Mouse (Mus musculus): ENCODE measurements at regions not wholly inside any gene's neighbourhood (a gene's known extent, or its start where the extent isn't known, plus 50 kb on each side); places are given as distances from the start of the nearest gene placed in this dataset.

DNA sequence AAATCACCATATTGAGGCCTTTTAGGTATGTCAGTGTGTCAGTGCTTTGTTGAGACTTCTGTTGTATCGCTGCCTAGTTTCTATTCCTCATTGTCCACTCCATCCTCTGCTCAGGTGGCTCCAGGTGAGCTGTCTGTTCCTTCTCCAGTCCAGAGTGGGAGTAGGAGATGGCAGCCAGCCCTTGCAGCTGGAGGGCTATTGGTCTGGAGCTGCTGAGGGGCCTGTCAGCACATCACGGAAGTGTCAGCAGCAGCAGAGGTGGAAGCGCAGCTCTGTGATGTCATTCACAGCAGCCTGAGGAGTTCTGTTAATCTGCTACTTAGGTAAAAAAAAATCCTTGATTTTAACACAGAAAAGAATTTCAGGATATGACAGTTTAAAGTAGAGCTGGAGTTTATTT lies 126.0 kb upstream of the Adra1b start:
- DNase-seq (ENCODE audit: low spot score in 2 of 2), result no peak

DNA sequence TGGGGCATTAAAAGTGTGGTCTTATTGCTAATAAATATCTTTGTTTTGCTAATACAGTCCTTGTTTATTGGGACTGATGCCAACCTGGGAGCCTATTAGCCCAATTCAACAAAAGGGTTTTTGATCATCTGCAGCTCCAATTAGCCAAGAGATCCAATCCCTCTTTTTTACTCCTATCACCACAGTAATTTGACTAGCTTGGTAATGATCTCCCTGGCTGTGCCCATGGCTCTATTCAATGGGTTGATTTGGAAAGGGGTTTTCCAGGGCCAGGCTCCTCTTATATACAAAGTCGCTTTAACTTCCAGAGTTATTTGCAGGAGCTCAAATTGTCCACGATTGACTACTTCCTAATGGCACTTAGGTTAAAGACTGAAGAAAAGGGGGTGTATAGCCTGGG lies 145.1 kb upstream of the Adra1b start:
- DNase-seq (ENCODE audit: low spot score in 2 of 2), result no peak

DNA sequence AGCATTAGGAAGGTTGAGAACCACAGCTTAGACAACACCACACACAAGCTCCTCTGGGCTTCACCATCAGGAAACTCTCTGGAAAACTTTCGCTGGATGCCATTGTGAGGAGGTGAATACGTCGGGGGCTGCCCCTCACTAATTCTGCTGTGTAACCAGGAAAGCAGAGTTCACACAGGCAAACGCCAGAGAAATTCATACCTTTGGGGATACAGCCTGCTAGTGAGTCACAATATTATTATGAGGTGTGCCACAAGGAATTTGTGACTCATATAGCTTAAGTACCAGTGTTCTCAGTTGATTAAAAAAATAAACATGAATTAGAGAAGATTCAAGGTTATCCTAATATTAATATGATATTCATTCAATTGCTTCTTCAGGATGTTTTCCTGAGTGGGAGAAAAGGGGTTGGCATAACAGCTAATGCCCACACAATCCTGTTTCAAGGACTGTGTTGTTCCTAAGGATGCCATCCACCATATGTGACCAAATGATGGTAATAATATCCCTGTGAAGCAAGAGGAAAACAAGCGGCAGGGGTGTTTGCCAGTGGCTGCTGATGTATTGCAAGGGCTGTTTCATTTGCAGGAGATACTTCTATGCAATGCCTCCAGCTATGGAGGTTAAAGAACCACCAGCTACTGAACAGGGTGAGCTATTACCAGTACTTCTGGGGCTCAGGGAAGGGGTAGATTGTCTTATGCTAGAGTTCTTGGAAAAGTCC lies 148.4 kb upstream of the Adra1b start:
- DNase-seq (ENCODE audit: low spot score in 2 of 2), result no peak

DNA sequence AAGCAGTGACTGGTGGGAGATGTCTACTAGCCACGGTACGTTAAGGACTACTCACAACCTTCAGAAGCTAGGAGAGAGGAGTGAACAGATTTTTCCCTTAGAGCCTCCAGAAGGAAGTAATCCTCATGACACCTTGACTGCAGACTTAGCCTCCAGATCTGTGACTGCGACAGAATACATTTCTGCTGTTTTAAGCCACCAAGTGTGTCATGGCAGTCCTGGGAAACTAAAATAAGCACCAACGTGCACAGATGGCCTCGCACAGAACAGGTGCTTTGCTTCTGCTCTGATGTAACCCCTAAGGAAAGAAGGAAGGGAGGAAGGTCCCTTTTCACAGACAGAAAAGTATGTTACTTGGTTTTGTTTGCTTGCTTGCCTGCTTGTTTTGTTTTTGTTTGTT lies 151.5 kb upstream of the Adra1b start:
- DNase-seq (ENCODE audit: low spot score in 2 of 2), result no peak

DNA sequence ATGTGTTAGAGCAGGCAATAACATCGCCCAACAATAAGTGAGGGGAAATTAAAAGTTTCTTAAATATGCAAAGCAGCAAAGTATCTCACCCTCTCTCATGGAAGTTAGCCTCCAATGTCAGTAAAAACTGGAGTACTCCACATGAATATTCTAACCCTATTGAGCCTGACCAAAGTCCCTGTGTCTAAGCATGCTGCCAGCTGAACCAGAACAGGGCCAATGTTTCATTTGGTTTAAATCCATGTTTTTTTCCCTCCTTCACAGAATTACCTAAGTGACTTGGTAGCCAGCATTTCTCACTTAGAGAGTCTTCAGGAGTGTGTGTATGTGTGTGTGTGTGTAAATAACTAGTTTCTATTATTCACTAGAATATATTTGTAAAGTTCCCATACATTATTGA lies 161.4 kb upstream of the Adra1b start:
- no peak for DNase-seq (ENCODE audit: low spot score in 2 of 2)

DNA sequence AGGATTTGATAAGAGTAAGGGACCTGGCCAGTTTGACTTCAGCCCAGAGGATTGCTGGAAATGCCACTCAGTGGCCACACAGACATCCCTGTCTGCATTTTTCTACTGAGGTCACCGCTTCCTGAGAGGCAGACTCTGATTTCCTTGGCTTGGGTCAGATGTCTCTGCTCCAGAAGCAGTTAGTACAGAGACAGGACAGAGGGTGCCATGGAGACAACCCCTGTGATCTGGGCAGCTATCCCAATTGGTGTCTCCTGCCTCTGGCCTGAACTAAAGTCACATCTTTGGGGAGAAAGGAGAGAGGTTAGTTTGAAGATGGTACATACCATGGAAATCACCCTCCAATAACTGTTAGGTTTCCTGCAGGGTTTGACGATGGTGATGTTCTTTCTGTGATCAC lies 165.2 kb upstream of the Adra1b start:
- no peak for DNase-seq (ENCODE audit: low spot score in 2 of 2)

DNA sequence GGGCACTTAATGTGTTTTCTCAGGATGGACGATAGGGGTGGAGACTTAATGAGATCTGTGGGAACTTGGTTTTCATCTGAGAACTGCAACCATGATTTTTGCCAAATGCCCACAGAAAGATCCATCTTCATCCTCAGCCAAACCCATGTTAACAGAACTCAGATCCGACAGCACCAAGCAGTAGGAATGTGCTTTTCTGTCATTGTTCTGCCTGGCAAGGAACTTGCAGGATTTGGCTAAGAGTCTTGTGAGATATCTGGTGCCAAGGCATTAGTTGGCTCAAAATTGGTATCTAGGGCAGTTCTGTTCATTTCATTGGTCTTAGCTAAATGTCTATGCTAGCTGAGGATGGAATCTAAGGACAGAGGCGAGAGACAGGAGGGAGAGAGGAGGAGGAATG lies 182.7 kb upstream of the Adra1b start:
- DNase-seq (ENCODE audit: low spot score in 2 of 2), result no peak

DNA sequence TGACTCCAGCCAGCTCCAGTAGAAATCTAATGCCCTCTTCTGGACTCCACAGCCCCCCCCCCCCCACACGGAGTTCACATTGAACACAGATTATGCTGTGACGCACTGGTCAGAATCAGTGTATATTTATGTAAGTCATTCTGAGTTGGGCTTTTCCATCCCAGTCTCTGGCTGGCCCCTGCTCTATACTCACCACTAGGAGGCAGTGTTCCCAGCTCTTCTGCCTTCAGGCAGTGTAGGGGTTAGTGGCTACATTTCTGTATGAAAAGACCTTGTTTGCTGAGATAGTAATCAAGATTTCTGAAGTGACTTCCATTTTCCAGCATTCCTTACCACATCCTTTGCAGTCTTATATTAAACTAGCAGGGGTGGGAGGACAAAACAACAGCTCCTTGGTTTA lies 185.9 kb upstream of the Adra1b start:
- DNase-seq (ENCODE audit: low spot score in 2 of 2), result no peak

DNA sequence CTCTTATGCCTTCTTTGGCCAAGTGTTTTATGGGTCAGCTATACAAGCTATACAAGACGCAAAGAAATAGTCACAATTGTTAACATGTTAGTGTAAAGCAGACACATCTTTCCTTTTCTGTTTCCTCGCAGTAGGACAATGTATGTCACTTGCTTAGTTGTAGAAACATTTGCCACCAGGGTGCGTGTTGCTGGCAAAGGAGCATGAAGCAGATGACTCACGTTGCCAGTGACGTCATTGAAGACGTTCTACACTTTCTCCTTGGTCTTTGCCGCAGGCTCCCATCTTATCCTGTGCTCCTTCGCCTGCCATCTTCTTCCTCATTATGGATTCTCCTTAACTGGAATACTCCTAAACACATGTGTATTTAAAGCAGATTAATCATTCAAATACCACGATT lies 188.5 kb upstream of the Adra1b start:
- DNase-seq (ENCODE audit: low spot score in 2 of 2), result no peak

DNA sequence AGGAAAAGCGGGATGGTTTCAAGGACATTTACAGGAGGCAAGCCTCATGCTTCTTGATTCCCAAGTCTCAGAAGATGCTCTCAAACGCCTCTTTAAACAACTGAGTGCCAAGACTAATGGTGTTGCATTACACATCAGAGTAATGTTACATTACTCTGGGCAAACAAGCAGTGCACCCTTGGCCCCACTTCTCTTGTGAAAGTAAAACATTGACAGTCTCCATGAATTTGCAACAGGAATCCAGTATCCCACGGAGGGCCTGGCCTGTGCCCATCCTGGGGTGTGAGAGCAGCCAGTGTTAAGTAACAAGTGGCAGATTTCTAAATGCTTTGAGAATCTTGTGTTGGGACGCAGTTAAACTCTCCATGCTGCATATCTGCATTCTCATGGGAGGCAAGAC lies 194.3 kb upstream of the Adra1b start:
- DNase-seq (ENCODE audit: low spot score in 2 of 2), result no peak

DNA sequence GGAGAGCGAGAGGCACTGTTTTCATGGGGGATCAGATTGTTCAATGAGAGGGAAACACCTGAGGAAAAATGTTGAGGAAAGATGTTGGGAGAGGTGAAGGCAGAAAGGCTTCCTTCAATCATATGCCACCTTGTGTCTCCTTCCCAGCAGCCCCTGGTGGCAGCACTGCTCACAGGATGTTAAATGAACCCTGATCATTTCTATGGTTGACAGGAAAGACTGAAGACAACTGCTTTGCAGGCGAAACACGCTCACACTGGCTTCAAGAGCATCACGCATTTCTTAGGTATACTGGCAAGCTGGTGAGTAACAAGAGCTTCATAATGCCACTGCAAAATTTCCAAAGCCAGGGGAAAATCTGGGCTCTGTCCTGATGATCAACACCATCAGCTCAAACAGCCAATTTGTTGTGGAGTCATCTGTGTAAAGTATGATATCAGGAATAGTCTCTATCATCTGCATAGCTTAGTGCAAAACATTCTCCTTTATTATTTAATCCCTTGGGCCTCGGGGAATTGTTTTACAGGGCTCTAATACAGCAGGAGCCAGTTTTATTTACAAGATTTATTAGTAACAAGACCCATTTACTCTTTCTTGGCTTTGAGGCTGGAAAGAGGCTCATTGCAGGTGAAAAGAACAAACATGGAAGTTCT lies 202.3 kb upstream of the Adra1b start:
- DNase-seq (ENCODE audit: low spot score in 2 of 2), result no peak

DNA sequence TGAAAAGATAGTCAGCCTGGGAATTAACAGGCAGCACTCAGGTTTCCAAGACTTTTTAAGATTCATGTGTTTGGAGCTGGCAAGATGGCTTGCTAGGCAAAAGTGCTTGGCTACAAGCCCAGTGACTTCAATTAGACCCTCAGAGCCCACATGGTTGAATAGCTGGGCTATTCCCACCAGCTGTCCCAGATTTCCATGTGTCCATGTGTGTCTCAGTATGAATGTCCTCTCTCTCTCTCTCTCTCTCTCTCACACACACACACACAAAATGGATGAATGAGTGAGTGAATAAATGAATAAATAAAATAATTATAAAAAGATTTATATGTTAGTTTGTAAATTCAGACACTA lies 202.8 kb upstream of the Adra1b start:
- DNase-seq (ENCODE audit: low spot score in 2 of 2), result no peak

DNA sequence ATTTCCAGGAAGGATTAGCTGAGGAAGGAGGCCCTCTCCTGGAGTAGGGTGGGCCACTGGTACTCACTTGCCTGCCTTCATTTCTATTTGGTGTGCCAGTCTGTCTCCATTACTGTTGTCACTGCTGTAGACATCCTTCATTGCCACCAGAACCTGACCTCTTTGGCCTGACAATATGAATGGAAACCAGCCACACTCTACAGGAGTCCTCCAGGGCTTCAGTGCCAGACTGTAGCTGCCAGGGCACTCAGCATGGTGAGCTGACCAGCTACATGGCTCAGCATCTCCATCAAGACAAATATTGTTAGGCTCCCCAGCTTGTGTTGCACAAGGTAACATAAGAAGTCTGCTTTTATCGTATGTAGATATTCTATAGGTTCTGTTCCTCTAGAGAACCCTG lies 205.2 kb upstream of the Adra1b start:
- no peak for DNase-seq (ENCODE audit: low spot score in 2 of 2)

DNA sequence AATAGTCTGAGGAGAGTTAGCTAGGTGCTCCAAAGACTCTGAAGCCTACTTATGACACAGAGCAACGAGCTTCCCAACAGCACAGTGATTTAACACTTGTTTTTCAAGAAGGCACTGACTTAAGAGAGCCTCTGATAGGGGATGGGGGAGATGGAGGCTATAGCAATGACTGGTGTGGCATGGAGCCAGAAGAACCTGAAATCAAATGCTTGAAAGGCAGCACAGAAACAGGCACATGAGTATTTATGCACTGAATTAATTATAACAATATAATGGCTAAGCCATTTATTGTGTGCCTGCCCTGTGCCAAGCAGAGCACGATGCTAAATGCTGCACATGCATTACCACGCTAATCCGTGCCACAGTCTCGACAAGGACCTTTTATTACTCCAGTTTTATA lies 210.5 kb upstream of the Adra1b start:
- DNase-seq (ENCODE audit: low spot score in 2 of 2), result no peak

DNA sequence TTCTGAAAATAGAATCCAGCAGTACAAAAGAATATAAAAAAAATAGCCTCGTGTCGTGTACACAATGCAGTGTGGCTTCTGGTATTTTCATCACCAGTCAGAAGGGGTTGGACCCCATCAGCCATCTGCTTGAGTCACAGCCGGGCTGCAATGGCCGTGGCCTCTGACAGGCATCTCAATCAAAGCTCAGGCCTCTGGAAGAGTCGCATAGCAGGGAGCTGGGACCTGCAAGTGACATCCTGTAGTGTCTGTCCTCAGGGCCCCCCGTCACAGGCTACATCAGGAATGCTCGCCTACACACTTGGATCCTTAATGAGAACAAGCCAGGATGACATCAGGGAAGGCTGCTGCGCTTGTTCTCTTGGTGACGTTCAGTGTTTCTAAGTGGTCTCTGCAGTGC lies 226.1 kb upstream of the Adra1b start:
- DNase-seq (ENCODE audit: low spot score in 2 of 2), result no peak

DNA sequence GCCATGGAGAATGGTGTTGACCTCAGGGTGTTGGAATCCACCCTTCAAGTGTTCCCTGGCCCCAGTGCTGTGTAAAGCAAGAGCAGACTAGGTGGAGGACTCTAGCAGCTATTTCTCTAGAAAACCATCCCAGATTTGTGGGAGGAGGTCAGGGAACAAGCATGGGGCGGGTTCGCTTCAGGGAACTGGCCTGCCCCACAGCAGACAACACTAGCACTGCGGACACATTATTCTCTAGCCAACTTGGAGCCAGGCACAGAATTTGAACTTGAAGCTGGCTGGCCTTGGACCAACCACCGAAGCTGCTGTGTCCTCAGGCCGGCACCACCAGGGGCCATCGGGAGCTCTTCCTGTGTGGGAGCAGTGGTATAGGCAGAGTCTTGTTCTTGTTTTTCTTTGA lies 227.5 kb upstream of the Adra1b start:
- DNase-seq (ENCODE audit: low spot score in 2 of 2), result peak in 1 of 2 experiments; percentile 29

DNA sequence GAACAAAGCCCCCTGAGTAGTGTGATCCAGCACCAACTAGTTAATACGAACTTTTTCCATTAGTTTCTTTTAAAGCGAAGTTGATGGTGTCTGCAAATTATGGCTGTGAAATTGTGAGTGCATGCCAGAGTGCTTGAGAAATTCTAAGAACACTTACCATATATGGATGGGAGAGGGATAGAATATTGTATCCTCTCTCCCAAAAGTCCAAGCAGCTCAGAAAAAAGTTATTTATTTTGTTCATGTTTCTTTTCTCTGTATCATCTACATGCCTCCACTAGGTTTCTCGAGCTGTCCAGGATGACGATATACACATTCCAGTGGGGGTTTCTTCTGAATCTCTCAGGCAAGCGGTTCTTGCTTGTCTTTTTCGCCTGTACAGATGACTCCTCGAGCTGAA lies 232.2 kb upstream of the Adra1b start:
- no peak for DNase-seq (ENCODE audit: low spot score in 2 of 2)

DNA sequence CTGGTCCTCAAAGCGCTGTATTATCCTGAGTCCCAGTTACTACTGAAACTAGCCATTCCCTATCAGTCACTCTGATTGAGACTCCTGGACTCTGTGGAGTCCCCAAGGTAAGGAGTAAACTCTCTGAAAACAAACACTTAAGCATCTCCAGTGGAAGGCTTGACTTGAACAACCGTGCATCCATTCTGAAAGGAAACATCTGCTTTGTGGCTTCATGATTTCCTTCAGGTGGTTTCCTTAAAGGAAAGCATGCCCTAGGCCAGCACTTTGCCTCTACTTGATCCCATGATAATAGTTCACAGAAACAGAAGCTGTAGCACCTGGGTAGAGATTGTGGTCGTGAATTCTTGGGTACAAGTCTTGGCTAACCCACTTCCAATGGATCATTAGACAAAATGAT lies 235.0 kb upstream of the Adra1b start:
- DNase-seq (ENCODE audit: low spot score in 2 of 2), result no peak

DNA sequence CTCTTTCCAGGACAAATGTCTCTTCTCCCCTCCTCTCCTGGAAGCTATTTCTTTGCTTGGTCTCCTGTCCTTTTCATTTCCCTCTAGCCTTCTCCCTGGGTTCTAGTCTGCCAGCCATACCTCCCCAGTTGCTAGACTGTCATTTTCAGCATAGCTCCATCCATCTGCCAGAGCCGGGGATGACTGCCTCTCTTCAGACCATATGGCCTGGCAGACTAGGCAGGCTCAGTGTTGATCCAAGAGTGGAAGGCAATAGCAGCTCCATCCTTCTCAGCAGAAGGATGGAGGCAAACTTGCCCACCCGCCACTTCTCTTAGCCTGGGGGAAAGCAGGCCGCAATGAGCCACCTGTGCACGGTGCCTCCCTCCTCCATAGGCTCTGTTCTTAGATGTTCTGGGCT lies 242.0 kb upstream of the Adra1b start:
- DNase-seq (ENCODE audit: low spot score in 2 of 2), result no peak

DNA sequence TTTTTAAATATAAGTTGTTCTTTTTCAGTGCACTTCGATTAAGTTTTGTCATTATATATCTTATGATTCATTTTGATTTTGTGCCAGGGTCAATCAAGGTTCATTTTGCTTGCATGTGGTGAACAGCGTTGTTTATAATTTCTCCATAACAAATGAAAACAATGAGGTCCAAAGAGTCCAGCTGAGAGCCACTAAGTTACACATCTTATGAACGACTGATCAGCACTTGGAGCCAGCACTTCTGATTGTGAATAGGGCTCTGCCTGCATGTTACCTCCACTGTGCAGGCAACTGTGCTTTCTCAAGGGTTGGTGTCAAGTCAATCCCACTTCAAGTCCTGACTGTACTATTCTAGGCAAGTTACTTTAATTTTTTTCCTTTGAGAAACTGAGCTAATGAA lies 243.5 kb upstream of the Adra1b start:
- DNase-seq (ENCODE audit: low spot score in 2 of 2), result no peak

DNA sequence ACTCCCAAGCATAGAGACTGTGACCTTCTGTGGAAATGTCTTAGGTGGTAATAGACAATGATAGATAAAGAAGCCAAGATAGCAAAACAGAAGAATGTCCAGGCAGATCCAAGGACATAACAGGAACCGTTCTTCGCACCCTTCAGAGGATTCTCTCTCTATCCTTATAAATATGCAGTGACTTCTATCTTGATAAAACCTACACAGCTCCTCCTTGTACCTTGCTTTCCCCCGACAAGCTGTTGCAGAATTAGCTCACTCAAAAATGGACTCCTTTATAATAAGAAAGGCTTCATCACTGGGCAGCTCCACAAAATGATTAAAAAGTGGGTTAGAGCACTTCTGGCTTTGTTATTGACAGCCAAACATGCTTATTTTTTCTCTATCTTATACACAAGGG lies 245.4 kb upstream of the Adra1b start:
- no peak for DNase-seq (ENCODE audit: low spot score in 2 of 2)

DNA sequence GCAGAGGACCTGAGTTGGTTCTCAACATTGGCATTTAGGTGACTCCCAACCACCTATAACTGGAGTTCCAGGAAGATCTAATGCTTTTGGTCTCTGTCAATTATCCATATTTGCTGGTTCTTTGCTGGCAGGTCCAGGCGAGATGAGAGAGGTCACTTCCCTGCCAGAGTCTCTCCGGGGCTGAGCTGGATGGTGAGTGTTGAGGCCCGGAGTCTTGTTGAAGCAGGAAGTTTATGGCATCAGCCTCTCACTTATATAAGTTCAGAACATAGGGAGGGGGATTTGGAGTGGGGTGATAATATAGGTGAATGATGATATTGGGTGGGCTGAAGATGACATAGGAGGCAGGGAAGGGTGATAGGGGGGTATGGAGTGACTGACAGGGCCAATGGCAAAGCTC lies 246.3 kb upstream of the Il12b start:
- DNase-seq (ENCODE audit: low spot score in 2 of 2), result no peak

DNA sequence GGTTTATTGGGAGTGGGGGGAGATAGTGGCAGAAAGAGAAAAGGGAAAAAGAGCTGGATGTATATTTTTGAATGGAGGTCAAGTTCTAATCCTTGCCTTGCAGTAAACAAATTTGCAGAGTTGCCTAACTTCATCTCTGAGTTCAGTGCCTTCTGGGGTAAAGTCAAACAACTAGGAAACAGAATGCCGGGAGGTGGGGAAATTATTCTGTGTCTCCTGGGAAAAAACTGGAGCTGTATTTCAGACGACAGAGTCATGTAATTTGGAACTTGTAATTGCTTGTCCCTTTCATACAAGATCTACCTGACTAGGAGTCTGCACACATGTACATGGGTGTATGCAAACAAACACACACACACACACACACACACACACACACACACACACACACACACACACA lies 244.3 kb upstream of the Il12b start:
- DNase-seq (ENCODE audit: low spot score in 2 of 2), result no peak

DNA sequence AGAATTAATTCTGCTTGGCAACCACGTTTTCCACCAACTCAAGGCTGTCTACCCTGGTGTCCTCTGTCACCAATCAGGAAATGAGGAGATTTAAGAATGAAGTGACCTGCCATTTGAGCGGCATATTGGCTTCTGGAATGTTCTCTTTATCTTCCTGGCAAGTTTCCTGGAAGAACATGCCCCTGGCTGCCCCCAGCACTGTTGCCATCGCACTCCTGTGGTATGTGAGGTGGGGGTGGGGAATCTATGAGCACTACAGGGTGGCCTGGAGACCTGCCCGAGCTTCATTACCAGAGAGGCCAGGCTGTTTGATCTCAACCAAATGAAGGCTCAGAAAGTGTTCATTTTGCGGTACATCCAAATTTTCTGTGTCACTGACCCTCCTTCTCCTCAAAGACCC lies 243.8 kb upstream of the Il12b start:
- DNase-seq (ENCODE audit: low spot score in 2 of 2), result no peak
